Mouse (Mus musculus) myocyte (in vitro differentiated cells): ENCODE measurements around the gene Fam20b.

ENCODE experiments used
- MAX ChIP-seq: IDR thresholded peaks from one replicate; pipeline ENCODE4 v1.6.1; 2011; ENCODE audit warnings: low read depth, mild to moderate bottlenecking, control low read depth
- POLR2A ChIP-seq: IDR thresholded peaks from one replicate; pipeline ENCODE4 v1.6.1; 2011; ENCODE audit warnings: low read depth, mild to moderate bottlenecking, control low read depth, moderate library complexity; ENCODE audit not compliant: insufficient read length

- TF ChIP-seq POLR2A (no peak), MAX (no peak)
Observed at GRCm38 (mm10) chr1:156741482-156742411, 22.9 kb upstream of the Fam20b start.
